Mouse (Mus musculus): ENCODE data around the gene Tsc22d1. TPM values are rescaled to one million over a fixed set of nuclear protein-coding genes. Genes with fewer than 3 reads are reported as not detected.
A peak's percentile ranks its signal among the peaks of the same experiment; 100 is the strongest.

Gene Tsc22d1
- polyA plus RNA-seq, 1 experiment: 110 TPM

DNA sequence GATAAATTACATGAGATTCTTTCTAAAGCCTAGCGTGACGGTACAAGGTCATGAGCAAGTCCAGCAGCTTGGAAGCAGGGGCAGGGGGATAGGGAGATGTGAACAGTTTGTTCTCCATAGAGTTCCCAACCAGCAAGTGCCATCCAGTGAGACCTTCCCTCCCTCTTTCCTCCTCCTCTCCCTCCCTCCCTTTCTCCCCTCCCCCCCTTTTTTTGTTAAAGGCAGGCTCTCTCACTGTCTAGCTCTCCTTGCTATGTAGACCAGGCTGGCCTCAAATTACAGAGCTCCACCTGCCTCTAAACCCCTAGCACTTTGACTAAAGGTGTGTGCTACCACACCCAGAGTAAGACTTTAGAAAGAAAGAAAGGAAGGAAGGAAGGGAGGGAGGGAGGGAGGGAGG, 63.3 kb downstream of the Tsc22d1 start:
- no peak for DNase-seq (ENCODE audit: low read depth, low spot score)
- whole genome bisulfite sequencing: 88% methylated on average over 2 of the region's 2 CpGs

DNA sequence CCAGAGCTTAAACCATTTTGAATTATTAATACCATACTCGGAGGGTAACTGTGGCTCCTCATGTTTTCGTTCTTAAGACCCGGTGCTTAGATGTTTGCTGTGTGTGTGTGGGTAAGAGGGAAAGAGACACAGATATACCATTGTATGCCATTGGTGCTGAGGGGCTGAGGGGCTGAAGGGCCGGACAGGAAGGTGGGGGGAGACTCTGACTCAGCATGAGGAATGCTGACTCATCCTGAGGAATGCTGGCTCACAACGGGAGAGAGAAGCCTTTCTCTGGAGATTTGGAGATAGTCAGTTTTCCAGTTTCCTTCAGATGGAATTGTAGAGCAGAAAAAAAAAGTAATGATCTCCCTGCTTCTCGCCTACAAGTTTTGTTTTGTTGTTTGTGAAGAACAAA, 63.9 kb downstream of the Tsc22d1 start:
- WGBS: 34% methylated on average over 6 of the region's 6 CpGs

GRCm38 (mm10) chr14:76479867-76480266, 65.1 kb downstream of the Tsc22d1 start:
- DNase-seq (ENCODE audit: low read depth, low spot score): no peak
- WGBS: 11% methylated on average over 6 of the region's 6 CpGs

More for the DNA sequence above, 63.9 kb downstream of the Tsc22d1 start:
- no peak for DNase-seq (ENCODE audit: low read depth, low spot score)

- DNase-seq (ENCODE audit: low read depth, low spot score): no peak
- 73% methylated on average over 11 of the region's 11 CpGs for WGBS
These were observed 65.7 kb downstream of the Tsc22d1 start for GRCm38 (mm10) chr14:76480507-76480906.

- WGBS: 45% methylated on average over 1 of the region's 1 CpGs
- DNase-seq (ENCODE audit: low read depth, low spot score): no peak
These were observed 68.9 kb downstream of the Tsc22d1 start for GRCm38 (mm10) chr14:76483701-76484100.

DNA sequence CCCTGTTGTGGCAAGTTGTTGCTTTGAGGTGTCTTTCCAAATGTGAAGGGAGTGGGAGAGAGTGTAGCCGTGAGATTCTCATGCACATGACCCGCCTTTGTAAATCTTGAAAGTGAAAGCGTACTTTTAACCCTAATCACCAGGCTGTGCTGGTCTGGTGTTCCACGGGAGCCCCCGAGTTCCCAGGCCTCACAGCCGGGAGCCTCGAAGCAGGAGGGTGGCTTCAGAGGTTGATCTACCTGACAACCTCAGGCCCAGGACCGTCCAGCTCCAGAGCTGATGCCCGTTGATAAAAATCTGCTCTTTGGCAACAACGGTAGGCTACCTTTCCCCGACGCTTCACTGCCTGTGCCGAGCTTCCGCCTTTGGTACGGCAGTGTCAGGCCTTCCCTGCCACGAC, 72.8 kb downstream of the Tsc22d1 start:
- DNase-seq (ENCODE audit: low read depth, low spot score): no peak
- WGBS: 69% methylated on average over 16 of the region's 16 CpGs

DNA sequence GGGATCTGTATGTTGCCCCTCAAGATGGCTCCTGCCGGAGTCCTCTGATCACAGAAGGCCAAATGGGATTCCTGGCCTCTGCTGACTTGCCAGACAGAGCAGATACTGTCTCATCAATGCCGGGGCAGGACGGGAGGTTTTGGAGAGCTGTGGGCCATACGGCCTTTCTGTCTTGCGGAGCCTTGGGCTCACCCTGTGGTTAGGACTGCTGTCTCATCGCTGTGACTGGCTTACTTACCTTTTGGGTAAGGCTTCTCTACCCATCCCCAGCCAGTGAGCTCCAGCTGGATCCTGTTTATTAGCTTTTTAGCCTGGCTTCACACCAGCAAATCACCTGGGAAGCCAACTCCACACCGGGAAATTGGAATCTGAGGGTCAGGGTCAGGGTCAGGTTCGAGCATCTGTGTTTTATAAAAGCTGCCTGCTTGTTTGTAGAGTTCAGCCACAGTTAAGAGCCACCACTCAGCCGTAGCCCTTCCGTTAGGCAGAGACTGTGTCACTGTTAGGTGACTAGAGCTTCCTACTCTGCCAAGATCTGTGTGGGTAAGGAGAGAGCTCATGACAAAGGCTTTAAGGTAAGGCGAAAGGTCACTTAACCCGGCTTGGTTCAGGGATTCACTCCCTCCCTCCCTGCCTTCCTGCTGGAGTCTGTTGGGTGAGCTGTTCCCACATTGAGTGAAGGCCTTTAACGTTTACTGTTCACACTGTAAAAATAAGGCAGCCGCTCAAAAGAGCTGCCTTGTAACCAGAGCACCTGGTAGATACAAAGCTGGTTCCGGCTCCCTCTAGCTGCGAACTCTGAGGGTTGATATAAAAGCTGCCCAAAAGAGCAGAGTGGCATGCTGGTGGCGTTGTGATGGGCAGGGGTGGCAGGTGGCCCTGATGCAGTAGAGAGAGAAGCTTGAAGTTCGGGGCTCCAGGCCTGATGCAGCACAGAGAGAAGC, 73.6 kb downstream of the Tsc22d1 start:
- DNase-seq (ENCODE audit: low read depth, low spot score): no peak
- 51% methylated on average over 18 of the region's 18 CpGs for WGBS

DNA sequence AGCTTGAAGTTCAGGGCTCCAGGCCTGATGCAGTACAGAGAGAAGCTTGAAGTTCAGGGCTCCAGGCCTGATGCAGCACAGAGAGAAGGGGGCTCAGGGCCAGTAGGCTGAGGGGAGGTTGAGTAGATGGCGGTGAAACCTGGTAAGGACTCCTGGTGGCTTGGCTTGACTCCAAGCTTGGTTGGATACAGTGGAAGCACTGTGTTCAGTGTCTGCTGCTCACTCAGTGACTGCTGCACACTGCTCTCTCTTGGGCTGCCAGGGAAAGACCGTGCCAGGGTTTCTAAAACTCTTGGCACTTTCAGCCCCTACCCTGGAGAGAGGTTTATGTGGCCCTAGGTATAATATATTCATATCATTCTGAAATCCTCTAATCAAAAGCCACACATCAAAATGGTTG, 74.4 kb downstream of the Tsc22d1 start:
- 70% methylated on average over 2 of the region's 2 CpGs for WGBS
- no peak for DNase-seq (ENCODE audit: low read depth, low spot score)

GRCm38 (mm10) chr14:76495022-76495421, 80.3 kb downstream of the Tsc22d1 start:
- DNase-seq (ENCODE audit: low read depth, low spot score): no peak
- WGBS: 74% methylated on average over 5 of the region's 5 CpGs

DNA sequence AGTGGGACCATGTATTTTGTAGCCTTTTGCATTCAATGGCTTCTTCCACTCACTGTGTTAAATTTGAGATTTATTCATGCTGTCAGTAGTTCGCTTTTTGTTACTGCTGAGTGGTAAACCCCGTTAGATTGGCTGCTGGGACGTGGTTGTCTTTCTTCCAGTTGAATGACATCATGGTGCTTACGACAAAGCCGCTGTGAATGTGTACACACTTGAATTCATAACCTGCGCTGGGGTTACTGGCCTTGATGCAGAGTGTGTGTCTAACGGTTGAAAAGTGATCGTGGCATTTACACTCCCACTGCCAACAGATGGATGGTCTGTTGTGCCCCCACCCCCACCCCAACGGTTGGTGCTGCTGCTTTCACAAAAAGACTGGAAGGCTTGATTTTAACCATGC, 82.4 kb downstream of the Tsc22d1 start:
- 80% methylated on average over 9 of the region's 9 CpGs for WGBS
- DNase-seq (ENCODE audit: low read depth, low spot score): no peak

DNA sequence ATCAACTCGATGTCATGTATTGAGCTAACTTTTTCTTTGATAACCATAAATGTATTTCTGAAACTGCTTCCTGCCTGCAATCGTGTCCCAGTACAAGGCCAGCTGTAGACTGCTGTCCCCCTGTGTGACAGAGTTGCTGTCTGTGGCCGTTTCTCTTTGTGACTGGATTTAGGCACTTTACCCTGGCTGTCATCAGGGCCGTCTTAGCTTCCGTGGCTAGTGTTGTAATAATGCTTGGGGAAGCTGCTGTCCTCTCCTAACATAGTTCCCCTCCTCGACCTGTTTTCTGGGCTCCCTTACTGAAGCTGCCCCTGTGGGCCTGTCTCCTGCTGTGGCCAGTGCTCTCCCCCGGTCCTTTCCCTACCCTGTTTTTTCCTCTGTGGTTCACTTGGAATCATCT, 83.4 kb downstream of the Tsc22d1 start:
- 62% methylated on average over 7 of the region's 7 CpGs for WGBS
- DNase-seq (ENCODE audit: low read depth, low spot score): no peak

DNA sequence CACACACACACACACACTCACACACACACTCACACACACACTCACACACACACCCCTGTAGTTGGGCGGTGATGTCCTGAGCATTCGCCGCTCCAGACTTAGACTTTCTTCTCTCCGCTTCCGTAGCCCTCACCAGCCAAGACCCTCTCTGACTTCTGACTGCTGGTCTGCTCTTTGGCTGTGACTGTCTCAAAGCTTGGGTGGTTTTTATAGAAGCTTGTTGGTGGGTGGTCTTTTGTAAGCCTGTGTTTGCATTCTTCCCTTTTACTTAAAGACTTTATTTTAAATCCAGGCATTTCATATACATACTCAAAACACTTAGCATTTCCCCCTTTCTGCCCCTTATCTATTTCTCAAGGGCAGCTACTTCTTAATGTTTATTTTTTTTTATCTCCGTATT, 84.7 kb downstream of the Tsc22d1 start:
- WGBS: 93% methylated on average over 6 of the region's 6 CpGs
- DNase-seq (ENCODE audit: low read depth, low spot score): no peak

GRCm38 (mm10) chr14:76500036-76500435, 85.3 kb downstream of the Tsc22d1 start:
- WGBS: 79% methylated on average over 5 of the region's 5 CpGs
- DNase-seq (ENCODE audit: low read depth, low spot score): no peak

GRCm38 (mm10) chr14:76503231-76503851, 88.6 kb downstream of the Tsc22d1 start:
- 7% methylated on average over 13 of the region's 13 CpGs for WGBS
- no peak for DNase-seq (ENCODE audit: low read depth, low spot score)

DNA sequence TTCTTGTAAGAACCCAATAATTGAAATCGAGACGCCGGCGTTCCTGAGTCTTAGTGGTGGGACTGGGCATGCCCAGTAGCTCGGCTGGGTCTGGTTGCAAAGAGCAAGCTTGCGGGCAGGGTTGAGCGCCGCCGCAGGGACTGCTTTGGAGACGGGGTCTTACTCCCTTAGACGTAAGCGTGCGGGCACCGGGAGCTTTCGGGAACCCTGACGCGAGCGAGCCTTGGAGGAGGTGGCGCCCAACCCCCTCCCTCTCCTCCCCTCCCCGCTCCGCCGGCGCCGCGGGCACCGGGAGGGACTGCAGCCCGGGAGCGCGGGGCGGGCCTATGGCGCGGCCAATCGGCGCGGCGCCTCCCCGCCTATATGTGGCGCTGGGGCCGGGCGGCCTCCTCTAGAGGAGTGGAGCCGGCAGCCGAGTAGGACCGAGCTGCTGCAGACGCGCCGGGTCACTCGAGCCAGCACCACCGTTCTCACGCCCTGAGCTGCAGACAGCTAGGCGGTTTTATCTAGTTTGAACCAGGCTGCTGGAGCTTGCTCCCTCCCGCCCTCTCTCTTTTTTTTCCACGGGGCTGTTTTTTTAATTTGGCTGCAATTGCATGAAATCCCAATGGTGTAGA, 89.5 kb downstream of the Tsc22d1 start:
- DNase-seq (ENCODE audit: low read depth, low spot score): no peak
- under 1% methylated on average over 52 of the region's 52 CpGs for WGBS

- DNase-seq (ENCODE audit: low read depth, low spot score): no peak
- WGBS: 1% methylated on average over 10 of the region's 10 CpGs
These were observed 90.3 kb downstream of the Tsc22d1 start for GRCm38 (mm10) chr14:76505101-76505438.

GRCm38 (mm10) chr14:76505439-76506220, 90.9 kb downstream of the Tsc22d1 start:
- peak; percentile 95 for DNase-seq (ENCODE audit: low read depth, low spot score)
- WGBS: 2% methylated on average over 31 of the region's 31 CpGs

- DNase-seq (ENCODE audit: low read depth, low spot score): no peak
- 62% methylated on average over 27 of the region's 27 CpGs for WGBS
These were observed 91.9 kb downstream of the Tsc22d1 start for GRCm38 (mm10) chr14:76506425-76507205.

DNA sequence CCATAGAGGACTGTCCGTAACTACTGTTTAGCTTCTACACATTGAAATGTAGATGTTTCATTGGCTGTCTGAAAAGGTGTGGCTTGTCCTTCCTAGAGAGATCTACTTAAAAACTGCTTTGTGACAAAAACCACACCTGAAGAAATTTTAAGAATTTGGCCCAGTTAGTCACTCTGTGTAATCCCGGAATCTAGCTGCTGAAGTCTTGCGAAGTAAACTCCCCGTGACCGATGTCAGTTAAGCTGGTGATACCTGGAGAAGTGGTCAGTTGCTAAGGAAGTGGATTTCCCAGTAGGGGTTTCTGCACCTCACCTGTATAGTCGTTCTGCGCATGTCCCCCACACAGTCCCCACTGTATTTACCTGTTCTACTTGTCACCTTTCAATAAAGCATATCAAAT, 92.6 kb downstream of the Tsc22d1 start:
- DNase-seq (ENCODE audit: low read depth, low spot score): no peak
- 88% methylated on average over 7 of the region's 7 CpGs for WGBS
